Mouse (Mus musculus) kidney, embryonic 16.5 days (tissue): ENCODE data around the gene Nell1. TPM values are rescaled to one million over a fixed set of nuclear protein-coding genes. Genes with fewer than 3 reads are reported as not detected.
"Not testable (repeated sequence)": the region's sequence is repeated elsewhere in the genome, so short reads cannot be mapped to it uniquely, and the experiment has no call there.

Experiments
- ATAC-seq: fragments of 200-750 bp; cut with Nextera tagmentation; 2 replicates; pipeline ENCODE4 v1.8.0; 2017; ENCODE audit warnings: moderate TSS enrichment; ENCODE audit not compliant: low FRiP score, low TSS enrichment
- H3K27ac ChIP-seq: fragments of 300-500 bp; sonication (generic); 2 replicates; pipeline ENCODE4 v1.5.1; 2014; ENCODE audit warnings: low read length
- H3K27me3 ChIP-seq: fragments of 300-500 bp; sonication (generic); 2 replicates; pipeline ENCODE4 v1.6.1; 2014; ENCODE audit warnings: low read length, control low read depth, mixed read lengths; ENCODE audit not compliant: insufficient read depth
- H3K36me3 ChIP-seq: fragments of 300-500 bp; sonication (generic); 2 replicates; pipeline ENCODE4 v1.6.1; 2014; ENCODE audit warnings: low read length, control low read depth, mixed read lengths; ENCODE audit not compliant: insufficient read depth
- H3K4me1 ChIP-seq: fragments of 300-500 bp; sonication (generic); 2 replicates; pipeline ENCODE4 v1.6.1; 2014; ENCODE audit warnings: low read length, control low read depth, mixed read lengths; ENCODE audit not compliant: insufficient read depth
- H3K4me2 ChIP-seq: fragments of 300-500 bp; sonication (generic); replicated peaks from 2 replicates; pipeline ENCODE4 v1.6.1; 2014; ENCODE audit warnings: low read depth, low read length
- H3K4me3 ChIP-seq: fragments of 300-500 bp; sonication (generic); 2 replicates; pipeline ENCODE4 v1.5.1; 2014; ENCODE audit warnings: mild to moderate bottlenecking, low read length
- H3K9ac ChIP-seq: fragments of 300-500 bp; sonication (generic); replicated peaks from 2 replicates; pipeline ENCODE4 v1.6.1; 2014; ENCODE audit warnings: low read length
- H3K9me3 ChIP-seq: fragments of 300-500 bp; sonication (generic); 2 replicates; pipeline ENCODE4 v1.6.1; 2016; ENCODE audit warnings: low read length, control low read depth
- WGBS: fragments of 180-500 bp; shearing (Covaris S2); extraction: QIAGEN DNeasy Blood & Tissue Kit; methylation state at CpG from one replicate; pipeline ENCODE4 v1.1.7; 2014; 5-methylcytosine and 5-hydroxymethylcytosine counted together
- polyA plus RNA-seq: library from polyadenylated mRNA; unstranded; fragments of >200 nt; fragmentation: Nextera tagmentation; extraction: Ambion mirVana; gene quantifications from 2 replicates; pipeline ENCODE4 v1.2.1, GENCODE M21; 2015

Gene Nell1
- 10.9 and 12.1 TPM in 2 replicates for polyA plus RNA-seq

DNA sequence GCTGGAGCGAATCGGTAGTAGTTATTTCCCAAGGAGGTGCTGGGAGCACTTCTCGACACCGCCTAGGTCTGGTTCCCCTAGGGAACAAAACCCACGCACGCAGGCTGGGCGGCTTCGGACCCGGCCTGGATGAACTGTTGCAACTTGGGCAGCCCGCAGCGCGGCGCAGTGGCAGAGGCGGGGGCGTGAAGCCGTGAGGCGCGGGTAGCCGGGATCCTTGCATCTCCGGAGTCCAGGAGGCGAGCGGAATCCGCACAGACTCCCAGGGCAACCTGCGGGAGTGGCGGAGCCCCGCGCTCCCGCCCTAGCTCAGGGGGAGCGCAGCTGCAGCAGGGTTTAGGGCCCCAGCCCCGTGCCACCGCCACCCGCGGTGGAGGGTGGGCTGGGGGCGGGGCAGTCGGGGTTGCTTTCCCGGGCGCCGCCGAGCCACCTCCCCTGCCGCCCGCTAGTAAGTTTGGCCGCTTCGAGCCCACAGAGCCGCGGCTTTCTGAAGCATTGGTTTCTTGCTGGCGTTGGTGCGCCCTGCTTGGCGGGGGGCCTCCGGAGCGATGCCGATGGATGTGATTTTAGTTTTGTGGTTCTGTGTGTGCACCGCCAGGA, at the start of gene Nell1:
Nell1 (plus strand) TSS at position 24 of the 600 bp plus-strand sequence.
- H3K27me3 ChIP-seq, result peaks cover 44% of the 10 kb centered on the region
- under 1% methylated on average over 50 of the region's 52 CpGs for WGBS

DNA sequence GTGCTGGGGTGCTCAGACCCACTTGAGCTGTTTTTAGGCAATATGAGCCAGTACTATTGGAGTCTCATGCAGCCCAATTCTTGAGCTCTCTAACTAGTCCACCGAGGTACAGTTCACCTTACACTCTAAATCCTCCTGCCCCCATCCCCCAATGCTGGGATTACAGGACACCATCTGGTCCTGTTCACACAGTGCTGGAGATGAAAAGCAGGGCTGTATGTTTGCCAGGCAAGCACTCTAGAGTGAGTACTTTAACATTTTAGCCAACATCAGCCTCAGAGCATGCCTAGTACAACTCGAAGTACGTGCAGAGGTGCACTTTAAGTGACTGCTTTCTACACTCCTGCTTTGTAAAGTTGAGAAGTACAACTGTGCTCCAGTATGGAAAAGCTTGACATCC, 46.1 kb upstream of the Nell1 start:
- Histone ChIP-seq H3K27ac (no peak overlapping the region), H3K27me3 (no peaks in the 10 kb centered on the region), H3K4me1 (0 out of 2 replicates have a peak, but pooled peaks cover 5% of the 10 kb centered on the region), H3K4me3 (no peak overlapping the region), H3K4me2 (no peak overlapping the region), H3K9ac (no peak overlapping the region), H3K9me3 (no peaks in the 10 kb centered on the region), H3K36me3 (no peaks in the 10 kb centered on the region)
- 48% methylated on average over 3 of the region's 3 CpGs for WGBS
- ATAC-seq, result no peak

More for the DNA sequence above, at the start of gene Nell1:
- no peaks in the 10 kb centered on the region for H3K9me3 ChIP-seq
- no peaks in the 10 kb centered on the region for H3K36me3 ChIP-seq
- H3K4me3 ChIP-seq, result peak within 1 kb of the TSS; percentile 60
- peak within 1 kb of the TSS; percentile 57 for H3K9ac ChIP-seq
- no peak within 1 kb of the TSS for H3K27ac ChIP-seq
- peaks cover 17% of the 10 kb centered on the region; the same call in 1 of the 2 replicates for H3K4me1 ChIP-seq
- ATAC-seq, result peak; percentile 71
- H3K4me2 ChIP-seq, result peak within 1 kb of the TSS; percentile 93

DNA sequence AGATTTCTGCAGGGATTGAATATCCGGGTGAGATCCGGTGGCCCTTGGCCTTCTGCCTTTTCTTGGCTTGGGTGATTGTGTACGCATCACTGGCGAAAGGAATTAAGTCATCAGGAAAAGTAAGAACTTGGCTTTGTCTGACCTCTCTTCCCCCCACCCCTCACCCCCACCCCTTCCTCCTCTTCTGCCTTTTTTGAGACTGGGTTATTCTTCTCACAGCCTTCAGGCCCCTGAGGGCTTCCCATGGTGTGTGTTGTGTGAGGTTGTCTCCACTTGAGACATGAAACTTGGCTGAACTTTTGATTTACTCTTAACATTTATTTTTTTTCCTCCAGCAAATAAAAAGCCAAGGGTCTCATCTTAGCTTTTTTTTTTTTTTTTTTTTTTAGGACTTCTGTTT, 44.7 kb upstream of the Nell1 start:
- H3K9ac ChIP-seq, result no peak overlapping the region
- H3K36me3 ChIP-seq, result no peaks in the 10 kb centered on the region
- H3K4me2 ChIP-seq, result no peak overlapping the region
- no peak for ATAC-seq
- H3K9me3 ChIP-seq, result no peaks in the 10 kb centered on the region
- WGBS, result 25% methylated on average over 4 of the region's 4 CpGs
- no peak overlapping the region for H3K4me3 ChIP-seq
- H3K4me1 ChIP-seq, result 0 out of 2 replicates have a peak, but pooled peaks cover 5% of the 10 kb centered on the region
- no peak overlapping the region for H3K27ac ChIP-seq
- H3K27me3 ChIP-seq, result no peaks in the 10 kb centered on the region

DNA sequence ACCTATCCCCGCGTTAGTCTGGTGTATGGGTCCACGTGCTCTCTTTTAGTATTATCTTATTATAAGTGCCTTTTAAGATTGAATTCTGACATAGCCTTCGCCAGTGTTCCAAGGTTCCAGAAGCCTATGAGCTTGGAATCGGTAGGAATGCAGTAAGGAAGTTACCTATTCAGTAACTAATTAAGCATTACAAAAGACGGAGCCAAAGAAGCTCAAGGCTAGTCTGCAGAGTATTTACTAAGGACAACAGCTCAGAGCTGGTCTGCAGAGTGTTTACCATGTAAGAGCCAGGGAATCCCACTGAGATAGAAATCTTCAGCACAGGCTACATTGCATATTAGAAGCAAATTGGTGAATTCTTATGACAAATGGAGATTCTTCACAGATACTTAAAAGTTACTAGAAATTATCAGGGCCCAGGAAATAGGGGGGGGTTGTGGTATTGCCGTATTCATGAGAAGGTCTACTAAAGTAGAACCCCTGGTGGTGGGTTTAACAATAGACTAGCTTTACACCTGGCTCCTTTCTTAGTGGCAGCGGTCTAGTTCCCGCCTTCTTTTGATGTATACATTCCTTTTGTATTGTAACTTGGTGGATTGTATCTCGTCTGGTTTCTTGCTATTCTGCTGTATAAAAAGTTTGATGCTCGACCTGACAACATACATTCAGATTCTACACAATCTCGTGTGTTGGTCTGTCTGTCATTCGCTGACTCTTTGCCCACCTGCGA, 41.1 kb upstream of the Nell1 start:
- not testable (repeated sequence) for H3K36me3 ChIP-seq, H3K4me3 ChIP-seq, H3K4me2 ChIP-seq, H3K9ac ChIP-seq, H3K27me3 ChIP-seq, H3K27ac ChIP-seq, H3K4me1 ChIP-seq, ATAC-seq, H3K9me3 ChIP-seq
- WGBS, result 85% methylated on average over 14 of the region's 14 CpGs

DNA sequence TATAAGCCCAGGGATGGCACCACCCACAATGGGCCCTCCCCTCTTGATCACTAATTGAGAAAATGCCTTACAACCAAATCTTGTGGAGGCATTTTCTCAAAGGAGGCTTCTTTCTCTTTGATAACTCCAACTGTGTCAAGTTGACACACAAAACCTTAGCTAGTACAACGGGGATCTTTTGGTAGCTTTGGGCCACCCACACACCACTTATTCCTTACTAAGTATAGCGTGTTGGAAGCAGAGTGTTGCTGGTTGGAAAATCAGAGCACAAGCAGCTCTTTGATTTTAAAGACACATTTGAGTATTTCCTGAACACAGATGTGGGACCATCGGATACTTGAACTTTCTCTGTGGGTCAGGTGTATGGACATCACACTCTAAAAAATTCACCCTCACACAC, 37.8 kb upstream of the Nell1 start:
- Histone ChIP-seq H3K36me3 (no peaks in the 10 kb centered on the region), H3K9ac (no peak overlapping the region), H3K4me3 (no peak overlapping the region), H3K27ac (no peak overlapping the region), H3K27me3 (no peaks in the 10 kb centered on the region), H3K4me2 (no peak overlapping the region), H3K9me3 (no peaks in the 10 kb centered on the region), H3K4me1 (no peaks in the 10 kb centered on the region)
- 92% methylated on average over 3 of the region's 3 CpGs for WGBS
- ATAC-seq, result no peak

DNA sequence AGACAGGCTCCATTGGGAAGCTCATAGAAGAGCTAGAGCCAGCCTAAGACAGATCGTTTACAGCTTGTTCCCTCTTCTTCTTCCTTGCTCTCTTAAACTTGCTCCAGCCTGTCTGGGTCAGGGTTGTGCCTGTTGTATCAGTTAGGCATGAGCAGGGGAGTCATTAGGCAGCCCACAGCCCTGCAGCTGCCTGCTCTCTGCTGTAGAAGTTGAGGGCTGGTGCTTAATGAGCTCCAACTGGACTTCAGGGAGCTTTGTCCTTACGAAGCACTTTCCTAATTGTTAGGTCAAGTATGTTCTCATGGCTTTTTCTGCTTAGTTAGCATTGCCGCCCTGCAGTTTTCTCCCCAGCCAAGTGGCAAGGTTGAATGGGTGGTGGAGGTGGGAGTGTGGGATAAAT, 32.6 kb upstream of the Nell1 start:
- H3K4me3 ChIP-seq, result no peak overlapping the region
- WGBS, result 48% methylated on average over 3 of the region's 3 CpGs
- no peaks in the 10 kb centered on the region for H3K36me3 ChIP-seq
- no peak overlapping the region for H3K27ac ChIP-seq
- no peaks in the 10 kb centered on the region for H3K4me1 ChIP-seq
- ATAC-seq, result peak; percentile 73; the same call in 1 of the 2 replicates
- H3K9me3 ChIP-seq, result no peaks in the 10 kb centered on the region
- no peak overlapping the region for H3K9ac ChIP-seq
- no peak overlapping the region for H3K4me2 ChIP-seq
- H3K27me3 ChIP-seq, result no peaks in the 10 kb centered on the region

DNA sequence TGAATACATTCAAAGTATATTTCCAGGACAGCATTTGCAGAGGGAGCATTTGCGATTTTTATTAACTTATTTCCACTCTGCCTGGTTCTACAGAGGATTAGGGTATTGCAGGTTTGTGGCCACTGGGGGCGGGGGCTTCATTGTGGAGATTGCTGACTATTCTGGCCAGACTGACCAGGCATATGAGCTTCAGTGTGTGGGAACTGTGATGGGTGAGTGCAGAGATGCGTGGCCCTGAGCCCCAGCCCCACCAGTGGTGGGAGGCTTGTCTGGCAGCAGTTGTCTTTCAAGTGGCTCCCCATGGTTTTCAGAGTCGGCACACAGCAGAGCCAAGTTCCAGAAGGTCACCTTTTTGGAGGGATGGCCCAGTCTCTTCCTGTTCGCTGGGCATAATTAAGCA, 32.2 kb upstream of the Nell1 start:
- Histone ChIP-seq H3K4me3 (no peak overlapping the region), H3K9me3 (no peaks in the 10 kb centered on the region), H3K9ac (no peak overlapping the region), H3K27ac (no peak overlapping the region), H3K27me3 (no peaks in the 10 kb centered on the region), H3K4me1 (no peaks in the 10 kb centered on the region), H3K36me3 (no peaks in the 10 kb centered on the region), H3K4me2 (no peak overlapping the region)
- WGBS, result 59% methylated on average over 5 of the region's 5 CpGs
- ATAC-seq, result peak; percentile 47; the same call in 1 of the 2 replicates

DNA sequence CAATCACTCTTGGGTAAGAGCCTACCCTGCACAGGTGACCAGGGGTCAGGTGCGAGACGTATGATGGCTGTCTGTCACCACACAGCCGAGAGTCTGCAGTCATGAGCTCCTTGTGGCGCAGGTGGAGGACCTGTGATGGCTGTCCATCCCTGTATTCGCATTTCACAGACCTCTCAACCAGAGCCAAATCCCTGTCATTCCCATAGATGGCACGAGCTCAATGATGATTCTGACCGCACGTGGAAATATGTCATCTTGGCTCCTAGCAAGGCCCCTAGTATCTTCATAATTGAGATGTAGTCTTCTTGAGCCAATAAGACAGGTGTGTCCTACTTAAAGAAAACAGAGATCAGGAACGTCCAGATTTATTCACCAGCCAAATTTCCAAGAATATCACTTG, 28.0 kb upstream of the Nell1 start:
- H3K27ac ChIP-seq, result no peak overlapping the region
- no peaks in the 10 kb centered on the region for H3K9me3 ChIP-seq
- no peaks in the 10 kb centered on the region for H3K27me3 ChIP-seq
- ATAC-seq, result no peak
- no peak overlapping the region for H3K4me3 ChIP-seq
- H3K4me2 ChIP-seq, result no peak overlapping the region
- H3K4me1 ChIP-seq, result no peaks in the 10 kb centered on the region
- H3K36me3 ChIP-seq, result no peaks in the 10 kb centered on the region
- no peak overlapping the region for H3K9ac ChIP-seq
- WGBS, result 93% methylated on average over 9 of the region's 9 CpGs

DNA sequence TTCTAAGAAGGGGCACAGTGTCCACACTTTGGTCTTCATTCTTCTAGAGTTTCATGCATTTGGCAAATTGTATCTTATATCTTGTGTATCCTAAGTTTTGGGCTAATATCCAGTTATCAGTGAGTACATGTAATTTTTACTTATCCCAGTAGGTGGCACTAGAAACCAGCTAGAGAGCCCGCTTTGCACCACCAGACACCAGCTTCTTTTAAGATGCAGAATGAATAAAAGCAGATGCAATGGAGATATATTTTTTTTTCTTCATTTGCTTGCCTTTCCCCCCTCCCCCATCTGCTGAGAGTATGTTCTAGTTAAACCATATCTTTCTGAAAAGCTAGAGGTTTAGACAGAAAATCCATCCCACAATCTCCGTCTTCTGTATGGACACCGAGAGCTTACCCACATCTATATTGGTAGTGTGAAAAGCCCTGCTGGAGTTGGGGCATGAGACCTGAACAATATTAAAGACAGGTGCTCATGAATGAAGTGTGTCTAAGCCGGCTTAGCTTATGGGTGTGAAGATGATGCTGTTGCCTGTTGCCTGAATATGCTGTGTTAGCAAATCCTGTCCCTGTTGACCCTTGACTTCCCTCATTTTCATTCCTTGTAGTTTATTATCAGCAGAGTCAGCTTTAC, 21.0 kb upstream of the Nell1 start:
- Histone ChIP-seq H3K4me2 (no peak overlapping the region), H3K27me3 (no peaks in the 10 kb centered on the region), H3K27ac (no peak overlapping the region), H3K4me3 (no peak overlapping the region), H3K9me3 (no peaks in the 10 kb centered on the region), H3K4me1 (peaks cover 4% of the 10 kb centered on the region; the same call in 1 of the 2 replicates), H3K9ac (no peak overlapping the region), H3K36me3 (no peaks in the 10 kb centered on the region)
- no peak for ATAC-seq
- 52% methylated on average over 4 of the region's 4 CpGs for WGBS

DNA sequence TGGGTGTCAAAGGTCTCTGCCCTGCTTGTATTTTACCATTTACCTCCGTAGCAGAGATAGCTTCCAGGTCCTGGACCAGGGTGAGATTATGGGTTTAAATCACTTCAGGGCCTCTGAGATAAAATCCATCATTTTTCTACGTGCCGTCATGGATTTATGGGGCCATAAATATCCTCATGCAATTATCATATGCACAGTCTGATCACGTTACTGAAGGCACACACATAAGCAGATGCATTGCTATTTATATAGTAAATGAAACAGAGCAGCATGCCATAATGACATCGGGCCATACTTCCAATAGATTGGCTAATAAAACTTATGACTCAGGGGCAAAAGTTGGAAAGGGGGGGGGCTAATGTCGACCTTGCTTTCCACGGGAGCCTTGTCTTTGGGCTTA, 19.8 kb upstream of the Nell1 start:
- Histone ChIP-seq H3K4me3 (no peak overlapping the region), H3K4me2 (no peak overlapping the region), H3K9me3 (no peaks in the 10 kb centered on the region), H3K36me3 (no peaks in the 10 kb centered on the region), H3K27me3 (no peaks in the 10 kb centered on the region), H3K27ac (no peak overlapping the region), H3K9ac (no peak overlapping the region), H3K4me1 (peaks cover 4% of the 10 kb centered on the region; the same call in 1 of the 2 replicates)
- 16% methylated on average over 7 of the region's 7 CpGs for WGBS
- ATAC-seq, result no peak
